Mouse (Mus musculus): ENCODE results near the gene Spocd1.

Spocd1 gene

GRCm38 (mm10) chr4:129917016-129917603 lies 11.9 kb upstream of the Spocd1 start:
- intact Hi-C loops (cut with DNase I): no loop called here

- intact Hi-C loops (cut with DNase I): no loop called here
These were observed 10.6 kb upstream of the Spocd1 start for GRCm38 (mm10) chr4:129918464-129918863.

GRCm38 (mm10) chr4:129918901-129919300 lies 10.1 kb upstream of the Spocd1 start:
- intact Hi-C loops (cut with DNase I): no loop called here

GRCm38 (mm10) chr4:129920542-129921313 lies 8.3 kb upstream of the Spocd1 start:
- intact Hi-C loops (cut with DNase I): loop anchor here (5.0 kb wide), 1 partner anchor 218 kb away; no protein-coding TSS in a partner anchor

GRCm38 (mm10) chr4:129921314-129921587 lies 7.8 kb upstream of the Spocd1 start:
- intact Hi-C loops (cut with DNase I): loop anchor here (5.0 kb wide), 1 partner anchor 219 kb away; no protein-coding TSS in a partner anchor

- intact Hi-C loops (cut with DNase I): loop anchor here (5.0 kb wide), 1 partner anchor 222 kb away; no protein-coding TSS in a partner anchor
These were observed 4.9 kb upstream of the Spocd1 start for GRCm38 (mm10) chr4:129924143-129924542.

- intact Hi-C loops (cut with DNase I): loop anchor here (5.0 kb wide), 2 partner anchors 67 to 222 kb away; no protein-coding TSS in a partner anchor
These were observed 4.4 kb upstream of the Spocd1 start for GRCm38 (mm10) chr4:129924694-129925093.

GRCm38 (mm10) chr4:129926544-129926943 lies 2.5 kb upstream of the Spocd1 start:
- intact Hi-C loops (cut with DNase I): loop anchor here (5.0 kb wide), 1 partner anchor 69 kb away; no protein-coding TSS in a partner anchor

- intact Hi-C loops (cut with DNase I): loop anchor here (5.0 kb wide), 1 partner anchor 70 kb away; no protein-coding TSS in a partner anchor
These were observed 2.0 kb upstream of the Spocd1 start for GRCm38 (mm10) chr4:129927091-129927490.

- intact Hi-C loops (cut with DNase I): loop anchor here (1.0 to 5.0 kb wide), 2 partner anchors 71 to 143 kb away; no protein-coding TSS in a partner anchor
These were observed 811 bp upstream of the Spocd1 start for GRCm38 (mm10) chr4:129928124-129928751.

GRCm38 (mm10) chr4:129933696-129934095 lies 4.6 kb downstream of the Spocd1 start:
- intact Hi-C loops (cut with DNase I): no loop called here

- intact Hi-C loops (cut with DNase I): no loop called here
These were observed 5.3 kb downstream of the Spocd1 start for GRCm38 (mm10) chr4:129934177-129934855.

GRCm38 (mm10) chr4:129951359-129951821 lies 22.3 kb downstream of the Spocd1 start:
- intact Hi-C loops (cut with DNase I): no loop called here

- intact Hi-C loops (cut with DNase I): no loop called here
These were observed 23.3 kb downstream of the Spocd1 start for GRCm38 (mm10) chr4:129952241-129952810.

GRCm38 (mm10) chr4:129954527-129954926 lies 25.5 kb downstream of the Spocd1 start:
- intact Hi-C loops (cut with DNase I): no loop called here

GRCm38 (mm10) chr4:129960180-129960944 lies 31.3 kb downstream of the Spocd1 start:
- intact Hi-C loops (cut with DNase I): no loop called here

GRCm38 (mm10) chr4:129965294-129965693 lies 36.2 kb downstream of the Spocd1 start:
- intact Hi-C loops (cut with DNase I): no loop called here

GRCm38 (mm10) chr4:129966201-129966600 lies 37.2 kb downstream of the Spocd1 start:
- intact Hi-C loops (cut with DNase I): no loop called here

GRCm38 (mm10) chr4:129967024-129968014 lies 38.3 kb downstream of the Spocd1 start:
- intact Hi-C loops (cut with DNase I): no loop called here
